ENCODE assay signal across 8 mouse cellular contexts in the genomic region with DNA sequence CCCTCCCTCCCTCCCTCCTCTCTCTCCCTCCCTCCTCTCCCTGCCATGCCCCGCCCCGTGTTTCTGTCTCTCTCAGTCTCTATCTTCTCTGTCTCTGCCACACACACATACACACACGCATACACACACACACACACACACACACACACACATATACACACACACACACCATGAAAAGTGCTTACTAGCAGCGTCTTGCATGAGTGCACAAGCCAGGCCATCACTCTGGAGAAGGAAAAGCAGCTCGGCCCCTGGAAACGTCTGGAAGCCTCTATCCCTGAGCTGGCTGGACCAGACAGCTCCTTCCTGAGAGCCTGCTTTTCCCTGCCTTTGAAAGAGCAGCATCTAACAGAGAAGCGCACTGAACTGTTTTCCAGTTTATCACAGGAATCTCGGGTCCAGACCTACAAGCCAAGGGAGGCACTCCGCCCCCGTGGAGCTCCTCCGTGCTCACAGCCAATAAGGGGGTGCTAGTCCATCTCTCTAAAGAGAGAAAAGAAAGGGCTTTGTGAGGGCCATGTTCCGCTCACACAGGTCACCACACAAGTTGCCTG. TPM values are rescaled to one million over a fixed set of nuclear protein-coding genes. Genes with fewer than 3 reads are reported as not detected.
DNase-seq lines count a peak whose midpoint lies in the region; ATAC-seq and TF ChIP-seq lines count a peak whose summit lies in the region.

No protein-coding gene starts in this region.

- H3K9me3 ChIP-seq in ES-Bruce4 (replicated peaks; ENCODE audit: control insufficient read depth, insufficient read depth, low read length, poor library complexity, severe bottlenecking), result no peaks in the 10 kb centered on the region
- no peaks in the 10 kb centered on the region for H3K9me3 ChIP-seq in heart, embryonic 11.5 days (replicated peaks; ENCODE audit: control insufficient read depth, low read length)
- H3K9me3 ChIP-seq in kidney, embryonic 16.5 days (ENCODE audit: low read length), result no peaks in the 10 kb centered on the region

- TF ChIP-seq POLR2A in ES-Bruce4 (IDR thresholded peaks at IDR 0.05; ENCODE audit: insufficient read depth, low read length), result no peak
- no peak for TF ChIP-seq POLR2A in cerebellum, adult 2 months (IDR thresholded peaks at IDR 0.05; ENCODE audit: borderline replicate concordance, insufficient read depth, low read length)

- peak overlapping the region; percentile 53 for H3K4me2 ChIP-seq in heart, embryonic 11.5 days
- H3K4me2 ChIP-seq in kidney, embryonic 16.5 days (replicated peaks; ENCODE audit: low read depth, low read length), result peak overlapping the region; percentile 30

- H3K27me3 ChIP-seq in ES-Bruce4 (ENCODE audit: control insufficient read depth, insufficient read depth, low read length, poor library complexity, severe bottlenecking), result no peaks in the 10 kb centered on the region
- no peaks in the 10 kb centered on the region for H3K27me3 ChIP-seq in cerebellum, adult 2 months (ENCODE audit: control insufficient read depth, insufficient read depth, low read length)
- no peaks in the 10 kb centered on the region for H3K27me3 ChIP-seq in heart, embryonic 11.5 days (ENCODE audit: control insufficient read depth, insufficient read depth, low read length)
- no peaks in the 10 kb centered on the region for H3K27me3 ChIP-seq in kidney, embryonic 16.5 days (ENCODE audit: insufficient read depth, low read length)

- peaks cover 2% of the 10 kb centered on the region for H3K4me1 ChIP-seq in ES-Bruce4 (ENCODE audit: control insufficient read depth, insufficient read depth, low read length)
- H3K4me1 ChIP-seq in cerebellum, adult 2 months (ENCODE audit: control insufficient read depth, insufficient read depth, low read length), result peaks cover 11% of the 10 kb centered on the region; the same call in 1 of the 2 replicates
- peaks cover 9% of the 10 kb centered on the region for H3K4me1 ChIP-seq in heart, embryonic 11.5 days (ENCODE audit: control insufficient read depth, insufficient read depth, low read length)
- peaks cover 42% of the 10 kb centered on the region for H3K4me1 ChIP-seq in kidney, embryonic 16.5 days (ENCODE audit: insufficient read depth, low read length)

- no peak for TF ChIP-seq CTCF in ES-Bruce4 (IDR thresholded peaks at IDR 0.05; ENCODE audit: low read depth, low read length)
- TF ChIP-seq CTCF in cerebellum, adult 2 months (IDR thresholded peaks at IDR 0.05; ENCODE audit: borderline replicate concordance, insufficient read depth, low read depth, low read length), result no peak

- 9% methylated on average over 12 of the region's 12 CpGs for WGBS in cerebellum, adult 2 months
- 14% methylated on average over 11 of the region's 12 CpGs for WGBS in heart, embryonic 11.5 days (ENCODE audit: insufficient replicate concordance)
- 19% methylated on average over 10 of the region's 12 CpGs for WGBS in kidney, embryonic 16.5 days

- peak; percentile 63 to 71 for DNase-seq in cerebellum, adult 2 months
- peak; percentile 26 for DNase-seq in urinary bladder, postnatal 25 days (ENCODE audit: low spot score)
- DNase-seq in layer of hippocampus, postnatal 10 days (ENCODE audit: low spot score in 2 of 2), result no peak
- no peak for DNase-seq in left cerebral cortex, postnatal 10 days (ENCODE audit: extremely low spot score in 1 of 2, low spot score in 2 of 2)

- intact Hi-C loops in left cerebral cortex, postnatal 10 days (cut with DNase I), result no loop called here

- TF ChIP-seq EP300 in ES-Bruce4 (IDR thresholded peaks at IDR 0.05; ENCODE audit: insufficient read depth, low read depth, low read length), result no peak

- no peak for ATAC-seq in heart, embryonic 11.5 days (replicated peaks; ENCODE audit: insufficient number of reproducible peaks, low FRiP score, low TSS enrichment)
- peak; percentile 80 for ATAC-seq in kidney, embryonic 16.5 days (ENCODE audit: low FRiP score, low TSS enrichment)
- ATAC-seq in megakaryocyte progenitor cell, adult 5-6 weeks (replicated peaks; ENCODE audit: poor library complexity), result peak; percentile 23; the same call in 1 of the 2 replicates

- no peaks in the 10 kb centered on the region for H3K36me3 ChIP-seq in ES-Bruce4 (ENCODE audit: control insufficient read depth, insufficient read depth, low read length, poor library complexity, severe bottlenecking)
- H3K36me3 ChIP-seq in heart, embryonic 11.5 days (ENCODE audit: control insufficient read depth, insufficient read depth, low read length), result no peaks in the 10 kb centered on the region
- H3K36me3 ChIP-seq in kidney, embryonic 16.5 days (ENCODE audit: insufficient read depth, low read length), result no peaks in the 10 kb centered on the region

- peak overlapping the region; percentile 63 for H3K27ac ChIP-seq in ES-Bruce4 (ENCODE audit: insufficient read depth, low read length)
- peak overlapping the region; percentile 83 for H3K27ac ChIP-seq in cerebellum, adult 2 months (ENCODE audit: insufficient read depth, low read length)
- no peak overlapping the region for H3K27ac ChIP-seq in heart, embryonic 11.5 days (ENCODE audit: low read depth, low read length)
- peak overlapping the region; percentile 90 for H3K27ac ChIP-seq in kidney, embryonic 16.5 days (ENCODE audit: low read length)

- H3K9ac ChIP-seq in ES-Bruce4 (ENCODE audit: low read depth, poor library complexity, severe bottlenecking), result peak overlapping the region; percentile 42; the same call in 1 of the 2 replicates
- H3K9ac ChIP-seq in heart, embryonic 11.5 days (ENCODE audit: low read depth, low read length), result no peak overlapping the region
- H3K9ac ChIP-seq in kidney, embryonic 16.5 days (replicated peaks; ENCODE audit: low read length), result peak overlapping the region; percentile 6

- H3K4me3 ChIP-seq in ES-Bruce4 (ENCODE audit: low read depth, low read length), result peak overlapping the region; percentile 6
- peak overlapping the region; percentile 56 for H3K4me3 ChIP-seq in cerebellum, adult 2 months (replicated peaks; ENCODE audit: insufficient read depth, low read depth, low read length)
- peak overlapping the region; percentile 17; the same call in 1 of the 2 replicates for H3K4me3 ChIP-seq in heart, embryonic 11.5 days (ENCODE audit: low read depth, low read length)
- peak overlapping the region; percentile 3; the same call in 1 of the 2 replicates for H3K4me3 ChIP-seq in kidney, embryonic 16.5 days (ENCODE audit: low read length)

RNA-seq across cellular contexts. Expression of a gene that starts 47.6 kb away (rescaled TPM):
- polyA plus RNA-seq in ES-Bruce4 (2011; ENCODE audit: insufficient read depth, insufficient read length, low read depth, missing spikeins), result 20.4 and 22.4 TPM in 2 replicates
- 25.6 and 28.4 TPM in 2 replicates for polyA plus RNA-seq in cerebellum, adult 2 months (2012; rRNA removed)
- 7.4 and 8.2 TPM in 2 replicates for polyA plus RNA-seq in heart, embryonic 11.5 days (2014; fragmentation: Nextera tagmentation; extraction: Ambion mirVana)
- 10.9 and 11.0 TPM in 2 replicates for polyA plus RNA-seq in kidney, embryonic 16.5 days (2015; fragmentation: Nextera tagmentation; extraction: Ambion mirVana)
- 34.1 and 42.0 TPM in 2 replicates for total RNA-seq in megakaryocyte progenitor cell, adult 5-6 weeks (2015)
- total RNA-seq in megakaryocyte progenitor cell, adult 5-6 weeks (2017), result 20.6 and 23.6 TPM in 2 replicates
- 10 to 100 TPM; 74.7 to 79.4 TPM for total RNA-seq in layer of hippocampus, postnatal 10 days (2021)
- total RNA-seq in left cerebral cortex, postnatal 10 days (2021), result 10 to 100 TPM; 77.4 to 83.3 TPM

Comparison
In these comparisons a context has a peak if more than half of its experiments do, and no peak if none do; other contexts are left out.
1. H3K4me3 ChIP-seq: peak in every context shown above with its lines; median percentile 56 in cerebellum, adult 2 months; 17 in heart, embryonic 11.5 days; 6 in ES-Bruce4; 3 in kidney, embryonic 16.5 days.
2. DNase-seq: peak in cerebellum, adult 2 months (2 of 2) and urinary bladder, postnatal 25 days (single experiment); none in layer of hippocampus, postnatal 10 days (0 of 2) and left cerebral cortex, postnatal 10 days (0 of 2).